Mouse (Mus musculus) forebrain, embryonic 15.5 days (tissue): ENCODE data around the gene Tbl1x. TPM values are rescaled to one million over a fixed set of nuclear protein-coding genes. Genes with fewer than 3 reads are reported as not detected.
A peak's percentile ranks its signal among the peaks of the same experiment; 100 is the strongest.

ENCODE experiments used
- ATAC-seq: fragments of 200-750 bp; cut with Nextera tagmentation; replicated peaks from 2 replicates; pipeline ENCODE4 v1.8.0; 2017; ENCODE audit warnings: mild to moderate bottlenecking, moderate TSS enrichment, moderate library complexity
- H3K27ac ChIP-seq: fragments of 300-500 bp; sonication (generic); replicated peaks from 2 replicates; pipeline ENCODE4 v1.5.1; 2015; ENCODE audit warnings: mild to moderate bottlenecking, inconsistent platforms
- H3K27me3 ChIP-seq: fragments of 300-500 bp; sonication (generic); 2 replicates; pipeline ENCODE4 v1.6.1; 2015; ENCODE audit warnings: inconsistent platforms
- H3K36me3 ChIP-seq: fragments of 300-500 bp; sonication (generic); 2 replicates; pipeline ENCODE4 v1.6.1; 2015; ENCODE audit warnings: mild to moderate bottlenecking, inconsistent platforms
- H3K4me1 ChIP-seq: fragments of 300-500 bp; sonication (generic); 2 replicates; pipeline ENCODE4 v1.6.1; 2015; ENCODE audit warnings: inconsistent platforms
- H3K4me2 ChIP-seq: fragments of 300-500 bp; sonication (generic); replicated peaks from 2 replicates; pipeline ENCODE4 v1.6.1; 2015; ENCODE audit warnings: mild to moderate bottlenecking, inconsistent platforms
- H3K4me3 ChIP-seq: fragments of 300-500 bp; sonication (generic); 2 replicates; pipeline ENCODE4 v1.5.1; 2015; ENCODE audit warnings: mild to moderate bottlenecking, inconsistent platforms
- H3K9ac ChIP-seq: fragments of 300-500 bp; sonication (generic); replicated peaks from 2 replicates; pipeline ENCODE4 v1.6.1; 2015; ENCODE audit warnings: mild to moderate bottlenecking, inconsistent platforms
- H3K9me3 ChIP-seq: fragments of 300-500 bp; sonication (generic); 2 replicates; pipeline ENCODE4 v1.6.1; 2016; ENCODE audit warnings: inconsistent platforms
- WGBS: fragments of 180-500 bp; shearing (Covaris S2); methylation state at CpG from one replicate; pipeline ENCODE4 v1.1.7; 2015; ENCODE audit warnings: mixed read lengths; 5-methylcytosine and 5-hydroxymethylcytosine counted together
- polyA plus RNA-seq: library from polyadenylated mRNA; unstranded; fragments of >200 nt; fragmentation: Nextera tagmentation; extraction: Ambion mirVana; gene quantifications from 2 replicates; pipeline ENCODE4 v1.2.1, GENCODE M21; 2015

Gene Tbl1x
- polyA plus RNA-seq, 1 experiment from 2014 or later, result 56.0 TPM

DNA sequence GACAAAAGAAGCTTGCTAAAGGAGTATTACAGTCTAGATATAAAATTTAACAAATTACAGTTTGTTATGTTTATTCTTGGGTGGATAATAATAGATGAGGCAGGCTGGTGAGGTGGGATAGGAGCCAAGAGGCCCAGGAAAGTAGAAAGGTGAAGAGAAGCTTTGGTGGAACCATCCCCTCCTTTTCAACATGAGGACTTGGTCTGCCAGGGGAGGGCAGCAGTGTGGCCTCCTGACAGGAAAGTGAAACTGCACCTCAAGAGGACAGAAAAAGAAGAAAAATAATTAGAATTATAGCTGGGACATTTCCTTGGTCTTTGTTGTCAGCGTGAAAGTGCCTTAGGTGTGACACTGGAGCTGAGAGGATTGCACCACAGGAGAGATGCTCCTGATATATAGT lies 35.6 kb downstream of the Tbl1x start:
- no peak overlapping the region for H3K4me3 ChIP-seq
- WGBS, result 83% methylated on average over 1 of the region's 1 CpGs

DNA sequence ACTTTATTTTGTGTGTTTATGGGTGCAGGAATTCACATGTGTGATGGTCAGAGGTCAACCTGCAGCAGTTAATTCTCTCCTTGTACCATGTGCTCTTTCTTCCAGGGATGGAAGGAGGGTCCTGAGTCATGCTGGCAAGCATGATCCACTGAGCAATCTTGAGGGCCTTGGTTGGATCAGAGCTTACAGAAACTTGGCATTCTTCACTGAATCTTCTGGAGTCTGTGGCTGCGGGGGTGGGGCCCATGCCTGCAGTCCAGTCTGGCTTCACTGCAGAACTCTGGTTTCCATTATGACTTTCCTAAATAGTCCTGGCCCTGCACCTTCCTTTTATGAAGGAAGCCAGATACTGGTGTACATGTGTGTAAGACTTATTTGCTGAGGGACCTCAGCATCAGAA lies 38.1 kb downstream of the Tbl1x start:
- H3K4me2 ChIP-seq, result no peak overlapping the region
- ATAC-seq, result no peak
- no peak overlapping the region for H3K4me3 ChIP-seq
- H3K9me3 ChIP-seq, result no peaks in the 10 kb centered on the region
- no peak overlapping the region for H3K9ac ChIP-seq
- no peaks in the 10 kb centered on the region for H3K27me3 ChIP-seq
- H3K27ac ChIP-seq, result no peak overlapping the region
- no peaks in the 10 kb centered on the region for H3K36me3 ChIP-seq
- 85% methylated on average over 1 of the region's 1 CpGs for WGBS
- no peaks in the 10 kb centered on the region for H3K4me1 ChIP-seq

More for the DNA sequence above, 35.6 kb downstream of the Tbl1x start:
- H3K4me2 ChIP-seq, result no peak overlapping the region
- H3K4me1 ChIP-seq, result no peaks in the 10 kb centered on the region
- H3K9me3 ChIP-seq, result no peaks in the 10 kb centered on the region
- ATAC-seq, result no peak
- H3K27ac ChIP-seq, result no peak overlapping the region
- no peaks in the 10 kb centered on the region for H3K36me3 ChIP-seq
- H3K27me3 ChIP-seq, result no peaks in the 10 kb centered on the region
- H3K9ac ChIP-seq, result no peak overlapping the region

DNA sequence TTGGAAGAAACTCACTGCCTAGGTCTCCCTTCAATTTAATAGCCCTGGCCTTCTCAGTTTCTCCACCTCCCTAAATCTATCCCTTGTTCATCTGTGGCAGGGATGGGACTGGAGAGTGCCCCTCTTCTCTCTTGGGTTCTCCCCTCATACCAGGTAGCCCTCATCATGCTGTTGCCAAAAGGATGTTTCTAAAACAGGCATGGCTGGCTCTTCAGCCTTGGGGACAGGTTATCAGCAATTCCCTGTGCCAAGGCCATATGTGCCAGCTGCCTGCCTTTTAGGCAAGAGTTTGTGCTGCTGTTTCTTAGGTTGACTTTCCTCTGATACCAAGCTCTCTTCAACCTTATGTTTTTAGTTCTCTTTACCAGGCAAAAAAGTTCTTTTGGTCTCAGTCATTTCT lies 39.6 kb downstream of the Tbl1x start:
- H3K27me3 ChIP-seq, result no peaks in the 10 kb centered on the region
- no peak for ATAC-seq

DNA sequence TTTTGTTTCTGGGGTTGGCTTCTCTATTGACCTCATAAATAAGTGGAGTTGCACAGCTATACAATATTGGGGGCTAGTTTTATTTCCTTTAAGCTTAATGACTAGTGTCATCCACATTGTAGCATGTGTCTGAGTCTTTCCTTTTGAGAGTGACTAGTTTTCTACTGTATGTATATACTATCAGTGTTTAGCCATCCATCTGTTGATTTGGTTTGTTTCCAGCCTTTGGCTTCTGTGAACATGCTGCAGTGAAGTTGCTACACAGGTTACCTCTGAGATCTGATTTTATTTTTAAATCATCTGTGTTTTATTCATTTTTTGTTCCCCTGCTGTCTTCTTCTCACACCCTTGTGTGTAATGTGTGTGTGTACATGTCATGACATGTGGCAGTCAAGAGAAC lies 40.5 kb downstream of the Tbl1x start:
- no peaks in the 10 kb centered on the region for H3K27me3 ChIP-seq
- 0 out of 2 replicates have a peak, but pooled peaks have one; percentile 13 for ATAC-seq
- no peaks in the 10 kb centered on the region for H3K9me3 ChIP-seq
- no peak overlapping the region for H3K4me3 ChIP-seq
- H3K27ac ChIP-seq, result no peak overlapping the region
- no peak overlapping the region for H3K4me2 ChIP-seq
- no peak overlapping the region for H3K9ac ChIP-seq
- H3K36me3 ChIP-seq, result no peaks in the 10 kb centered on the region
- no peaks in the 10 kb centered on the region for H3K4me1 ChIP-seq

More for the DNA sequence above, 39.6 kb downstream of the Tbl1x start:
- no peaks in the 10 kb centered on the region for H3K36me3 ChIP-seq
- no peaks in the 10 kb centered on the region for H3K4me1 ChIP-seq
- no peaks in the 10 kb centered on the region for H3K9me3 ChIP-seq
- no peak overlapping the region for H3K27ac ChIP-seq
- H3K9ac ChIP-seq, result no peak overlapping the region
- H3K4me2 ChIP-seq, result no peak overlapping the region
- H3K4me3 ChIP-seq, result no peak overlapping the region

DNA sequence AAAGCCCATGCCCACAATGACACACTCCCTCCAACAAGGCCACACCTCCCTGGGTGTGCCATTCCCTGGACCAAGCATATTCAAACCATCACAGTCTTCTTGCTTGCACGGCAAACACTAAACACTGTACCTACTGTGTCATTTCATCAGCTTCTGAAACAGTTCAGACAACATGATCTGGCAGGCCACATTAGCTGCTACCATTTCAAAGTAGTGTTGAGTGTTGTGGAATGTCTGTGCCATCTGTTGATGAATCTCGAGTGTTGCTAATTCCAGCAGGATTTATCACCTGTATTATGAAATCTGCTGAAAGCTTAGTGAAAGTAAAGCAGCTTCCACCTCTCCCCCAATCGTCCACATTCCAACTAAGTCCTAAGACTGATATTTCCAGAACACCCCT lies 41.3 kb downstream of the Tbl1x start:
- no peak overlapping the region for H3K27ac ChIP-seq
- H3K9me3 ChIP-seq, result no peaks in the 10 kb centered on the region
- no peak overlapping the region for H3K4me2 ChIP-seq
- 79% methylated on average over 3 of the region's 3 CpGs for WGBS
- H3K27me3 ChIP-seq, result no peaks in the 10 kb centered on the region
- no peak for ATAC-seq
- H3K4me3 ChIP-seq, result no peak overlapping the region
- no peaks in the 10 kb centered on the region for H3K36me3 ChIP-seq
- no peak overlapping the region for H3K9ac ChIP-seq
- H3K4me1 ChIP-seq, result no peaks in the 10 kb centered on the region

DNA sequence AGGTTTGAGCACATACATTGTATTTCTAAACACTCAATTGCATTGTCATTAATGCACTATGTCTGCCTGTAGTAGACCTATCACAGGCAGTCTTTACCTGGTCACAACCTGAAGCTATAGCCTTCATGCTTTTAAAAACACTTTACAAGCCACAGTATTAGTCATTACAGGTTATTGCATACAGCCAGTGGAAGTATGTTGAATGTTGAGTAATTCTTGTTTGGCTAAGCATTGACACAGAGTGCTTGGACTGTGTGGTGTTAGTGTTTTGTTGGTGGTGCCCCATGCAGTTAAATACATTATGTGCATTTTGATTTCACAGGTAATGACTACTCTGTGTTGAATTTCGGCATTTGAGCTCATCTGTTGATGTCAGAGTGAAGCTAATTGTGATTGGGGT lies 45.2 kb downstream of the Tbl1x start:
- WGBS, result 71% methylated on average over 1 of the region's 1 CpGs
- no peaks in the 10 kb centered on the region for H3K36me3 ChIP-seq
- H3K27me3 ChIP-seq, result no peaks in the 10 kb centered on the region
- no peaks in the 10 kb centered on the region for H3K4me1 ChIP-seq
- H3K9me3 ChIP-seq, result no peaks in the 10 kb centered on the region
- no peak overlapping the region for H3K9ac ChIP-seq
- no peak overlapping the region for H3K4me2 ChIP-seq
- H3K27ac ChIP-seq, result no peak overlapping the region
- no peak for ATAC-seq
- H3K4me3 ChIP-seq, result no peak overlapping the region

DNA sequence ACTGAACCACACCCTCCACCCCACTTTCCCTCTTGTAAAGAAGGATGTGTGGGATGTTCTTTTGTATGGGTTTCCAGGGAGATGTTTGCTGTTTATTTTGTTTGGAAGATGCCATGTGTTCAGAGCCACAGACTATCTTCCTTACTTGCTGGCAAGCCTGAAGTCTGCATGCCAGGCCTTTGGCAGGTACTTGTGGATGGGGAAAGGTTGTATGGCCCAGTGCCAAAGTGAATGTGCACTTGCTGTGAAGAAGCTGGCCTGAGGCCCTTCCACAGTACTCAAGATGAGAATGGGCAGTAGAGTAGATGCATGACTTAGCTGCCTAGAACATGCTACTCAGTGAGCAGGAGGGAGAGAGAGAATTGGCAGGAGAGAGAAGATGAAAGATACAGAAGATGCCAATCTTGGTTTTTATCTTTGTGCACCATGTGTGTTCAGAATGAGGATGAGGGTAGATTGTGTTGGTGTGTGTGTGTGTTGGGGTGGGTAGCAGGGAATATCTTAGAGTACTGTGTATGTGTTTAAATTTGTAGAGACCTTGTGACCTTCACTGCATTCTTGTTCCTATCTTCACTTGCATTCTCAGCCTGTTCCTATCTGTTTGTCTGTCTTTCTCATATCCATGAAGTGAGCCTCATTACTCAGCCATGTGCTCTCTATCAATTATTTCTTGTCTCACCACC lies 48.5 kb downstream of the Tbl1x start:
- no peak overlapping the region for H3K4me3 ChIP-seq
- no peaks in the 10 kb centered on the region for H3K36me3 ChIP-seq
- no peak for ATAC-seq
- no peak overlapping the region for H3K4me2 ChIP-seq
- no peak overlapping the region for H3K27ac ChIP-seq
- H3K9me3 ChIP-seq, result no peaks in the 10 kb centered on the region
- H3K4me1 ChIP-seq, result no peaks in the 10 kb centered on the region
- H3K9ac ChIP-seq, result no peak overlapping the region
- H3K27me3 ChIP-seq, result no peaks in the 10 kb centered on the region

DNA sequence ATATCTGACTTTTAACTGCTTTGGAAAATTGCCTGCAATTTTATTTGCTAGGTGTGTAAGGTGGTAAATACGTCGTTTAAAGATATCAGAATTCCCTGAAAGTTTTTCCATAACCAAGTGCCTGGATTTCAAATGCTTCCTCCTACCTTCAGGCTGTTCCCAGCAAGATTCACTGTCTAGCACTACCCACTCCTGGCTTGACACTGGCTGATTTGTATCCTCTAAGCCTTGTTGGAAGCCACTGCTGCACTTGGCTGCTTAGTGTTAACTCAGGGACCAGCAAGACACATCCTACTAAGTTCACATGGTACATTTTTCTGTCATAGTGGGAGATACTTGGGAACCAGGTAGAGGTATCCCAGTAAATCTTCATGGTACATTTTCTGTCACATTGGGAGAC lies 52.8 kb downstream of the Tbl1x start:
- H3K27me3 ChIP-seq, result no peaks in the 10 kb centered on the region
- no peak overlapping the region for H3K9ac ChIP-seq
- no peak for ATAC-seq
- H3K9me3 ChIP-seq, result no peaks in the 10 kb centered on the region
- H3K36me3 ChIP-seq, result no peaks in the 10 kb centered on the region
- H3K4me2 ChIP-seq, result no peak overlapping the region
- WGBS, result 87% methylated on average over 2 of the region's 2 CpGs
- no peaks in the 10 kb centered on the region for H3K4me1 ChIP-seq
- H3K4me3 ChIP-seq, result no peak overlapping the region
- H3K27ac ChIP-seq, result no peak overlapping the region

DNA sequence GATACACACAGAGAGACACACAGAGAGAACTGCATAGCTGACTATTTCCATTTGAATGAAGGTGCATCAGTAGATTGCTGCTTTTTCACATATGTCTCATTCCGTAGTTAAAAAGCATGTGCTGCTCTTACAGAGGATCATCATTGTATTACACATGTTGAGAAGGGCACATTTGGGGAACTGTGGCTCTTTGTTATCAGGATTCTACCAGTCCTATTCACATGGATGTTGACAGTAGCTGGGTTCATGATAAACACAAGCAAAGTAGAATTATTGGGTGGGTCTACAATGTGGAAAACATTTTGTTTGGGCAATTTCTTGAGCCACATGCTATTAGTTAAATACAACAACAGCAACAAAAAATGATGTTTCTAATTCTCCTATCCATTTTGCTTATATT lies 55.9 kb downstream of the Tbl1x start:
- Histone ChIP-seq H3K4me1 (no peaks in the 10 kb centered on the region), H3K4me2 (no peak overlapping the region), H3K4me3 (no peak overlapping the region), H3K36me3 (no peaks in the 10 kb centered on the region), H3K27ac (no peak overlapping the region), H3K9ac (no peak overlapping the region), H3K27me3 (no peaks in the 10 kb centered on the region), H3K9me3 (no peaks in the 10 kb centered on the region)
- 80% methylated on average over 1 of the region's 1 CpGs for WGBS
- no peak for ATAC-seq

DNA sequence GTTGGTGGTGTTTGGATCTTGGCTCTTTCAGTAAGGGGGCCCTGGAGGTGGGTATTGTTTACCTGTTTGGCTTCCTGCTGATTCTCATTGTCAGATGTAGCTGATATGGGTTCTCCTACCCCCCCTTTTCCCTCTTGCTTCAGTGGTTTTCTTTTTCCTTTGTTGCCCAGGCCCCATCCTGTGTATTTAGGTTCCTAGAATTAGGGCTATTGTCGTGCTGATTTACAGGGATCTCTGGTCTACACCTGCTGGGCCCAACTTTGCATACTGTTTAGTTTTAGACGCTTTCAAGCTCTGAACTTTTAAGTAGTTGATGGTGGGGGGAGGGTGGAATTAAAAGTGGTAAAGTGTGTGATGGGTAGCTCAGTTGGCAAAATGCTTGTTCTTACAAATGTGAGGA lies 57.2 kb downstream of the Tbl1x start:
- Histone ChIP-seq H3K36me3 (no peaks in the 10 kb centered on the region), H3K4me3 (no peak overlapping the region), H3K27ac (no peak overlapping the region), H3K4me2 (no peak overlapping the region), H3K4me1 (no peaks in the 10 kb centered on the region), H3K27me3 (no peaks in the 10 kb centered on the region), H3K9ac (no peak overlapping the region), H3K9me3 (no peaks in the 10 kb centered on the region)
- no peak for ATAC-seq
- 25% methylated on average over 2 of the region's 2 CpGs for WGBS

DNA sequence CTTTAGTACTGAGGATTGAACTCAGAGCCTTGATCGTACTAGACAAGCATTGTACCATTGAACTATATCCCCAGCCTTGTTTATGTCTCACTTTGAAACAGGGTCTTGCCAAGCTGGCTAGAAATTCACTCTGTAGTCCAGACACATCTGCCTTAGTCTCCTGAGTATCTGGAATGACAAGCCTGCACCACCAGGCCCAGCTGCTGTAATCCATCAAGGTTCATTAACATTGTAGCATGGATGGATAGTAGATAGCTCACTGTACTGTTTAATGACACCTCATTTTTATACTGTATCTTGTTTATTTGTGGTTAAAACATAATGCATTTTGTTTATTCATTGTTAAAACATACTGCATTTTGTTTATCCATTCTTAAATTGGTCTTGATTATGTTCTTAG lies 62.9 kb downstream of the Tbl1x start:
- Histone ChIP-seq H3K4me1 (no peaks in the 10 kb centered on the region), H3K27me3 (no peaks in the 10 kb centered on the region), H3K4me2 (no peak overlapping the region), H3K9me3 (no peaks in the 10 kb centered on the region), H3K9ac (no peak overlapping the region), H3K36me3 (no peaks in the 10 kb centered on the region), H3K4me3 (no peak overlapping the region), H3K27ac (no peak overlapping the region)
- WGBS, result 61% methylated on average over 1 of the region's 1 CpGs
- no peak for ATAC-seq

DNA sequence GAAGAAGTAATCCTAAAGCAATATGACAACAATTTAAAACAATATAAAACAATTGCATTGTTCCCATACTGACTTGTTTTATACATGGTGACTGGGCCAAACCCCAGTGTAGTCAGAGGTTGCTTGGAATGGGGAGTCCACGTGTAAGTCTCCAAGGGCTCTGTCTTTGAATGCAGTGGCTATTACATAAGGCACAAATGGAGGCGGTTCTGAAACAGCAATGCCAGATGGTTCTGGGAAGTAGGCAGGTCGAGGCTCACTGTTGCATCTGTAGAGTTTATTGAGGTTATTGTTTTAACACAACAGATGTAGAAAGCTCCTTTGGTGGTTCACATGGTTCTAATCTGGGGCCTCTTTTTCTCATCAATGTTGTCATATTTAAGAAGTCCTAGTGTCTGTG lies 66.3 kb downstream of the Tbl1x start:
- Histone ChIP-seq H3K27ac (no peak overlapping the region), H3K4me1 (no peaks in the 10 kb centered on the region), H3K4me2 (no peak overlapping the region), H3K36me3 (no peaks in the 10 kb centered on the region), H3K4me3 (no peak overlapping the region), H3K9ac (no peak overlapping the region), H3K9me3 (no peaks in the 10 kb centered on the region), H3K27me3 (no peaks in the 10 kb centered on the region)
- WGBS, result 83% methylated on average over 3 of the region's 3 CpGs
- no peak for ATAC-seq

DNA sequence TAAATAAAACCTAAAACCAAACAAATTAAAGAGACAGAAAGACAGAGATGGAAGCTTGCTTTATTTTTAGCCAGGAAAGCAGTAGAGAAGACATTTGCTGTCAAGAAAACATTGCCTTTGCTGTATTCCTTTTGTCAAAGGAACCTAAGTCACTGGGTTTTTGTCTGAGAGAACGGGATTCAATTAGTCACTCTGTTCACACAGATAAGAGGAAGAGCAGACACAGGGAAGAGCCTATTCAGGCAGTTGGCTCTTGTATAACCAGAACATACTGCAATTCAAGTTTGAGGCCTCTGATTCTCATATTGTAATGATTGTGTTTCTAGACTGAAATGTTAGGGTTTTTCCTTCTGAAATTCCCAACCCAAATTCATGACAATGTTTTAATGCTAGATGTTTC lies 67.4 kb downstream of the Tbl1x start:
- Histone ChIP-seq H3K36me3 (no peaks in the 10 kb centered on the region), H3K9me3 (no peaks in the 10 kb centered on the region), H3K27me3 (no peaks in the 10 kb centered on the region), H3K27ac (no peak overlapping the region), H3K4me3 (no peak overlapping the region), H3K9ac (no peak overlapping the region), H3K4me1 (no peaks in the 10 kb centered on the region), H3K4me2 (no peak overlapping the region)
- WGBS, result 57% methylated on average over 1 of the region's 1 CpGs
- no peak for ATAC-seq
